Mouse (Mus musculus) heart, adult 8-10 months (tissue): ENCODE results near the gene Lrrc4. TPM values are rescaled to one million over a fixed set of nuclear protein-coding genes. Genes with fewer than 3 reads are reported as not detected.

ENCODE experiments used
- DNase-seq: peaks from one replicate; pipeline ENCODE4 v3.0.0; 2022; ENCODE audit warnings: low spot score
- total RNA-seq, 4 experiments: library from RNA; stranded (reverse); gene quantifications; 2 replicates each; pipeline ENCODE4 v1.2.4; 2022

The Lrrc4 gene
- total RNA-seq, 4 experiments from 2014 or later: 0.62 to 0.98 (median 0.76) TPM

- no peak for DNase-seq
Measured at GRCm38 (mm10) chr6:28729236-28729635, 102.3 kb downstream of the Lrrc4 start.

GRCm38 (mm10) chr6:28724776-28725175 is 106.8 kb downstream of the Lrrc4 start:
- no peak for DNase-seq

- DNase-seq: no peak
Measured at GRCm38 (mm10) chr6:28723059-28723458, 108.5 kb downstream of the Lrrc4 start.

DNA sequence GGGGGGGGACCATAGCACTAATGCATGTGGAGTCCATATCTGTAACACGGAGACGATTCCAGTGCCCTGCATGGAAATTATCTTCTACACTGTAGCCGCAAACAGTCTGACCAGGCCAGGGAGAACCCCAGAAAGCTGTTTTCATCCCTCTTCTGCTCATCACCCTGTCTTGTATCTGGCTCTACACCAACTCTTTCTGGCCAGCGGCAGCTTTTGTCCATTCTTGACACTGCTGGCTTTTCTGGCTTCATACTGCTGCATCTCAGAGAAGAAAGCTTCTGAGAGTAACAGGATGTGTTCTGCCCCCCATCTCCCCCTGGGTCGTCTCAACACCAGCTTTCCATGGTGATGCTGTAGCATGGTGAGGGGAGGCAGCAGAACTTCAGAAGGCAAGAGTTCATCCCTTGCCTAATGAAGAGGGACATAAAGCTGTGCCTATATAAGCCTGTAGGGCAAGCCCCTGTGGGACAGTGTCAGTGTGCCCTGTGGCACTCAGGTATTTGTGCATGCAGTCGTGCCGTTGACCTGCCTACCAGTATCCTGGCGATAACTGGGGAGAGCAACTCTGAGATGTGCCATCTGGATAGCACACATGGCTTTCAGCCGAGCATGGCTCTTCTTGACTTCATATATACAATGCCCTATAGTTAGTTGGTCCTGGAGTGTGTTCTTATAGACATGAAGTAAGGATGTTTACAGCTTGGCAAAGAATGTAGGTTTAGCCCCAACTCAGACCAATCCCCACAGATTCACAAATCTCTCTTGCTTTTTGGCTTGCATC is 111.0 kb downstream of the Lrrc4 start:
- DNase-seq: no peak

DNA sequence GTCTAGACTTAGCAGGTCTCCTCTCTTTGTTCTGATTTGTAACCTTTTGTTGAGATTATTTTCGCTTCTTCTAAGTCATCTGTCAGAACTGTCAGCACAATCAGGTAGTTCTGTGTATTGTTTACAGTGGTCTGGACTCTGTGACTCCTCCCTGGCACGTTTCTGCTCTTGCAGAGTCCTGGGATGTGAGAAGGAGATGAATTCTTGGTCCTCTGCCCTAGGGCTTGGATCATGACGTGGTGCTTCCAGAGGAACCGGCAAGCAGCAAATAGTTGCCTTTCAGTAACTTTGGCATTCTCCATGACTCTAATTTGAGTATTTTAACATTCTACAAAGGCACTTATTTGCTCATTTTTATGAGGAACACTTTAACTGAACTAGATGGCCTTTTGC is 113.7 kb downstream of the Lrrc4 start:
- no peak for DNase-seq

DNA sequence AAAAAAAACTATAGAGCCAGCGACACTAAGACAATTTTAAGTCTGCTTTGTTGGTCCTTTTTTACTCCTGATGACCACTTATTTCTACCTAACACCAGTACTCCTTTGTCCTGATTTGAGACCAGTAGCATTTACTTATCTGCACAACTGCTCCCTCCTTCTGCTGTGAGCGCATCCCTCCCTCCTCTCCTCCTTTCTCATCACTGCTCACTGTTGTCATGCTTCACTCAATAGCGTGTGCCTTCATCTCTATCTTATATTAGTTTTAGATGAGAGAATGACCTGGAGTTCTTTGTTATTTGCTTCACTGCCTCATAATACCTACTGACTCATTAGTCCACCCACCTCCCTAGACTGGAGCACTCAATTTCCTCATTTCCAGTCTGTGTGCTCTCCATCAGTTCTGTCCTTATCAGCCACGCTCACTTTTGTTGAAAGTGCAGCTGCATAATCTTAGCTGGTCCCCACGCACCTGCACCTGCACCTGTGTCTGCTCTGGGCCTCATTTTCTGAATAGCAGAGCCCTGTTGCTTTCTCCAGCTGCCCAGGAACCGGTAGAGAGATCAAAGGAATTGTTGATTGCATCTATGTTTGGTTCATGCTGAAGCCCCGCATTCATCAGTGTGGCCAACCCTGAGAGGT is 114.2 kb downstream of the Lrrc4 start:
- DNase-seq: no peak

- DNase-seq: no peak
Measured at GRCm38 (mm10) chr6:28710035-28710434, 121.5 kb downstream of the Lrrc4 start.

GRCm38 (mm10) chr6:28706976-28707592 is 124.5 kb downstream of the Lrrc4 start:
- peak; percentile 4 for DNase-seq

DNA sequence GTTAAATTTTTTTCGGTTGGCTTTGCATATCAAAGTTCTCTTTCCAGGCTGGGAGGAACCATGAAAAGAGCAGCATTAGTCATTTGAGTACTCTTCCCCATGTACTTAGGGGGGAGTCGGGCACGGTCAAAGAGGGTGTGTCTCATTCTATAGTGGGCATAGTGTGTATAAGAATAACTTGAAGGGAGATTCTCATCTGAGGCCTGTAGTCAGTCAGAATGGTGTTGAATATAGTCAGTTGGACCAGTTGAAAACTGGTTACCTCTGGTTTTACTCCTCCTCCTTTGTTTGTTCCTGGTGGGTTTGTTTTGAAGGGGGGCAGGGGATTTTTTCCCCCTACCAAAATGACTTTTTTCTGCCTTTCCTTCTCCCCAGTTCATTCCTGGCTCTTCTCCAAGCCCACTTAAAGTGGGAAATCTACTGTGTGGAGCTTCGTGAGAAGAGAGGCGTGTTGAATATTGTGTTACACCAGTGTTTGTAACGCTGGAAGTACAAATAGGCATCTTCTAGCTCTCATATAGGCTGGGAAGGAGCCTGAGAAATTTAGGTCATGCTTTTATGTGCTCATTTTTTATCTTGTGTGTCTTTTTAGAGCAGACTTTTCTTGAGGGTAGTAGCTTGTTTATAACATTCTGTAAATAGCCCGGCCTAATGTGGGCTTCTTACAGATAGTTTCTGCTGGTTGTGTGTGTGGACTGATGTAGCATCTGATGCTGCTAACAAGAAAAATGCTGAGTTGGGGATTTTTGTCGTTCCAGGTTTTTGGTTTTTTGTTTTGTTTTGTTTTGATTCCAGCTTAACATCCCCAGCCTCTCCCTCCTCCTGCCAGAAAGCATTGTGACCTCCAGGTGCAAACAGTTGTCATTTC is 125.2 kb downstream of the Lrrc4 start:
- no peak for DNase-seq

DNA sequence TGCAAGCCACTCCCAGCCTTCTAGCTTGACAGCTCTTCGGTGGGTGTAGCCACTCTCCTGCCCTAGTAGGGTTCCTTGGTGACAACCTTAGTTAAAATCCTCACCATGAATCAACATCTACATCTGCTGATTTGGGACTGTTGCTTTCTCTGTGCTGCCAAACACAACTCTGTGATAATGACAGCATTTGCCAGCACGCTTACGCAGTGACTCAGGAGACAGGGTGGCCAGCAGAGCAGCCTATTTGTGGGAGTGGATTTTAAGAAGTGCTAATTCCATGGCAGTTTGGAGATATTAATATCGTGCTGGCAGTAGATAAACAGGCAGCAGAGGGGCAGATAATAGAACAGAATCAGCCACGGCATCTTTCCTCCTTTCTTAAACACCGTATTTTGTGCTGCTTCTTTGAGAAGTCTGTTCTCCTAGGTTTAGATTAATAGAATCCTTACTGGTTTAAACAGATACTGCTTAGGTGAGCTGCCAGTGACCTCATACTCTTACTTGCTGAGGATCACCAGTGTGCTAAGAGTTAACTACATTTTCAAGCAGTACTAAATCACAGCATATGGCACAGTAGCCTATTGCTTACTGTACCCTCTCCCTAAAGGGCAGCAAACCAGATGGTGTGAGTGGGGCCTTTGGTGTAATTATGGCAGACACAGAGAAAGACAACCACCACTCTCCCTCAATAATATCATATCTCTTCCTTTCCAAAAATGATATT is 126.0 kb downstream of the Lrrc4 start:
- peak; percentile 11 for DNase-seq

- DNase-seq: no peak
Measured at GRCm38 (mm10) chr6:28704612-28705011, 126.9 kb downstream of the Lrrc4 start.

GRCm38 (mm10) chr6:28697214-28697613 is 134.3 kb downstream of the Lrrc4 start:
- DNase-seq: no peak

DNA sequence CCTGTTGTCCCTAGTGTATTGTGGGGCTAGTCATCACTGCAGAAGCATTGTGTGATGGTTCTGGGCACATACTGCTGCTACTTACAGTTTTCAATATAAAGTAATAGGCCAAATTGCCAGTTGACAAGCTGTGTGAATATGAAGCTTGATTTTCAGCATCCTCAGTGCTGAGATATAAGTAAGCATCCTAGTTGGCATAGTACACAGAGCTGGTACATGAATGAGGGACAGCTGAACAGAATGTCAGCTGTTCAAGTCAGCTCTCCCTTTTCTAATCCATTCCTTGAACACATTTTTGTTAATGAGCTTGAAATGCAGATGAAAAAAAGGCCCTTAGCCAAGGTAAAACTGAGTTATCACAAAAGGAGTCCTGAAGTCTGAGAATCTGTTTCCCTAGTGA is 138.9 kb downstream of the Lrrc4 start:
- DNase-seq: no peak

GRCm38 (mm10) chr6:28687776-28688175 is 143.8 kb downstream of the Lrrc4 start:
- no peak for DNase-seq

- DNase-seq: no peak
Measured at GRCm38 (mm10) chr6:28685745-28686144, 145.8 kb downstream of the Lrrc4 start.

- no peak for DNase-seq
Measured at GRCm38 (mm10) chr6:28685052-28685451, 146.5 kb downstream of the Lrrc4 start.

DNA sequence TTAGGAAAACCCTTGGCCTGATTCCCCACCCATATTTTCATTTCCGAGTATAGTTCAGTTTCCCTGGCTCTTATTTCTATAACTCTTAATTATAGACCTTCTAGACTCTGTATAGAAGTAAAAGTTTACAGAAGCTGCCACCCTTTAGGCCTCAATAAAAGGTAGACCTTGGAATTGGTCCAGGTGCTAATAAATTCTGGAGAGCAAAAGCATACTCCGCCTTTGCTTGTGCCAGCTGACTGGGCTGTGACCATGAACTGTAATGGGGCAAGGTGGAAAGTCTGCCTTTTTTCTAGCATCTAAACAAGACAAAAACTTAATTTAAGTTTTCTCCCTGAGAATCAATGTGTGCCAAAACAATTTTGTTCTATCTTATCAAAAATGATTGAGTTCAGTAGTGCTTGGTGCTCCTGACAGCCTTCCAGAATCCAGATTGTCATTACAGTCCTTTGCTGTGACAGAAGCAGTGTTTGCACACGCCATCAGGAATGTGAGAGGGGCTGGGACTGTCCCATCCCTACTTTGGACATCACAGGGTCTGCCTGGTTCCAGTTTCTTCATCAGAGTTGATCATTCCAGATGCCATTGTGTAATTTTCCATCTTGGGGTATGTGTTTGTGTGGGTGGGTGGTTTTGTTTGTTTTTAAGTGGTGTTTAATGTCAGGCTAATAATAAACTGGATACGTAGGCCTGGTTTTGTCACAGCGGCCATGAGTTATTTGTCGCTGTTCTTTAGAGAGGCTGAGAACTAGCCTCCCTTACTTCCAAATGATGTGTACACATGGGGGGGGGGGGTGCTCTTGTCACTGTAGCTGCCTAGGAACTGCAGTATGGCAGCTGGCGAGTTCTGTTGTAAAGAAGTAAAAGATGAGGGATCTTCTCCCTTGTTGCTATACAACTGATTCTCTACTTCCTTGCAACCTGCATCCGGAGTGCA is 149.8 kb downstream of the Lrrc4 start:
- no peak for DNase-seq

- peak; percentile 30 for DNase-seq
Measured at GRCm38 (mm10) chr6:28680537-28680936, 151.0 kb downstream of the Lrrc4 start.

- DNase-seq: no peak
Measured at GRCm38 (mm10) chr6:28678896-28679295, 152.7 kb downstream of the Lrrc4 start.

DNA sequence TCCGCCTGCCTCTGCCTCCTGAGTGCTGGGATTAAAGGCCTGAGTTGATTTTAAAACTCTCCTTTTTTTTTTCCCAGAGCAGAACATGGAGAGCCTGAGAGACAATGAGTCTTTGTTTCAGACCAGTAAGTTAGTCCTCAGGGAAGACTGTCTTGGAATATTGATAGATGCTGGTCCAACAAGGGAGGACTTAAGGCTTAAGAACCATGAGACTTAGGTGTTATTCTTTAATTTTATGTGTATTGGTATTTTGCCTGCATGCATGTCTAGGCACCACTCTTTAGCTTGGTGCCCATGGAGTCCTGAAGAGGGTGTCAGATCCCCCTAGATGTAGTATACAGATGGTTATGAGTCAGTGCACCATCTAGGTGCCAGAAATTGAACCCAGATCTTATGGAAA is 156.9 kb downstream of the Lrrc4 start:
- no peak for DNase-seq
